16 mouse cellular contexts compared by ENCODE assay signal in genomic region chr8:57095169-57095568, GRCm38 (mm10).
"Had no signal": no experiment of that assay in that cellular context is flagged by ENCODE, and none has a peak within 500 bp of the region (broad histone marks: within the 10 kb centered on the region; RNA-seq: fewer than 3 reads in every experiment).

No protein-coding gene starts in this region.

- H3K4me2 ChIP-seq: lung, embryonic 15.5 days; midbrain, embryonic 12.5 days; neural tube, embryonic 12.5 days; stomach, embryonic 15.5 days had no signal

- H3K36me3 ChIP-seq: lung, embryonic 15.5 days; midbrain, embryonic 12.5 days; neural tube, embryonic 12.5 days; stomach, embryonic 15.5 days had no signal

- H3K4me3 ChIP-seq: lung, embryonic 15.5 days; megakaryocyte, embryonic 14.5 days; midbrain, embryonic 12.5 days; neural tube, embryonic 12.5 days; stomach, embryonic 15.5 days had no signal

- H3K27ac ChIP-seq: lung, embryonic 15.5 days; macrophage; midbrain, embryonic 12.5 days; neural tube, embryonic 12.5 days; stomach, embryonic 15.5 days; stomach, postnatal 0 days had no signal

- H3K27me3 ChIP-seq: lung, embryonic 15.5 days; megakaryocyte, embryonic 14.5 days; midbrain, embryonic 12.5 days; neural tube, embryonic 12.5 days; stomach, embryonic 15.5 days had no signal

- H3K9ac ChIP-seq: lung, embryonic 15.5 days; midbrain, embryonic 12.5 days; neural tube, embryonic 12.5 days; stomach, embryonic 15.5 days had no signal

- H3K9me3 ChIP-seq: lung, embryonic 15.5 days; megakaryocyte, embryonic 14.5 days; midbrain, embryonic 12.5 days; neural tube, embryonic 12.5 days; stomach, embryonic 15.5 days had no signal

- ATAC-seq: lung, postnatal 0 days had no signal

- H3K4me1 ChIP-seq: lung, embryonic 15.5 days; megakaryocyte, embryonic 14.5 days; midbrain, embryonic 12.5 days; neural tube, embryonic 12.5 days; stomach, embryonic 15.5 days had no signal

- DNase-seq: lung, adult 2 months; lung, postnatal 14 days; lung, postnatal 36 days; midbrain, embryonic 14.5 days; right cerebral cortex, postnatal 14 days; thymus, adult 2 months; thymus, postnatal 25 days; thymus, postnatal 4 days had no signal
